Mouse (Mus musculus) heart, embryonic 16.5 days (tissue): ENCODE data around the gene Wdr83os. TPM values are rescaled to one million over a fixed set of nuclear protein-coding genes. Genes with fewer than 3 reads are reported as not detected.

Experiments used
- ATAC-seq: fragments of 200-750 bp; cut with Nextera tagmentation; replicated peaks from 2 replicates; pipeline ENCODE4 v1.8.0; 2017; ENCODE audit warnings: moderate number of reproducible peaks; ENCODE audit not compliant: insufficient read depth, low FRiP score; ENCODE audit errors: extremely low read depth
- H3K27ac ChIP-seq: fragments of 300-500 bp; sonication (generic); 2 replicates; pipeline ENCODE4 v1.5.1; 2014; ENCODE audit warnings: mild to moderate bottlenecking, low read length, control low read depth, moderate library complexity
- H3K27me3 ChIP-seq: fragments of 300-500 bp; sonication (generic); 2 replicates; pipeline ENCODE4 v1.6.1; 2014; ENCODE audit warnings: low read length, mixed read lengths; ENCODE audit not compliant: control insufficient read depth, insufficient read depth
- H3K36me3 ChIP-seq: fragments of 300-500 bp; sonication (generic); 2 replicates; pipeline ENCODE4 v1.6.1; 2014; ENCODE audit not compliant: control insufficient read depth, insufficient read depth
- H3K4me1 ChIP-seq: fragments of 300-500 bp; sonication (generic); 2 replicates; pipeline ENCODE4 v1.6.1; 2014; ENCODE audit warnings: low read length, mixed read lengths; ENCODE audit not compliant: control insufficient read depth, insufficient read depth
- H3K4me2 ChIP-seq: fragments of 300-500 bp; sonication (generic); 2 replicates; pipeline ENCODE4 v1.6.1; 2014; ENCODE audit warnings: low read depth, mild to moderate bottlenecking, control low read depth, low read length
- H3K4me3 ChIP-seq: fragments of 300-500 bp; sonication (generic); 2 replicates; pipeline ENCODE4 v1.5.1; 2014; ENCODE audit warnings: mild to moderate bottlenecking, control low read depth, low read length
- H3K9ac ChIP-seq: fragments of 300-500 bp; sonication (generic); 2 replicates; pipeline ENCODE4 v1.6.1; 2014; ENCODE audit warnings: low read length, control low read depth
- H3K9me3 ChIP-seq: fragments of 300-500 bp; sonication (generic); replicated peaks from 2 replicates; pipeline ENCODE4 v1.6.1; 2016; ENCODE audit warnings: low read length; ENCODE audit not compliant: control insufficient read depth
- WGBS: fragments of 180-500 bp; shearing (Covaris S2); extraction: QIAGEN DNeasy Blood & Tissue Kit; methylation state at CpG from one replicate; pipeline ENCODE4 v1.1.7; 2014; 5-methylcytosine and 5-hydroxymethylcytosine counted together
- polyA plus RNA-seq: library from polyadenylated mRNA; unstranded; fragments of >200 nt; fragmentation: Nextera tagmentation; extraction: Ambion mirVana; gene quantifications from 2 replicates; pipeline ENCODE4 v1.2.1, GENCODE M21; 2015

The Wdr83os gene
- polyA plus RNA-seq, 1 experiment from 2014 or later = 115 TPM

- WGBS = 83% methylated on average over 5 of the region's 5 CpGs
- peaks cover 19% of the 10 kb centered on the region for H3K36me3 ChIP-seq
- peak overlapping the region; percentile 95 for H3K4me3 ChIP-seq
- peak overlapping the region; percentile 87 for H3K4me2 ChIP-seq
- ATAC-seq = no peak
- no peaks in the 10 kb centered on the region for H3K9me3 ChIP-seq
- peak overlapping the region; percentile 98 for H3K27ac ChIP-seq
- H3K9ac ChIP-seq = peak overlapping the region; percentile 96
- no peaks in the 10 kb centered on the region for H3K27me3 ChIP-seq
- peaks cover 9% of the 10 kb centered on the region for H3K4me1 ChIP-seq
Observed at GRCm38 (mm10) chr8:85071041-85071440, 9.5 kb upstream of the Wdr83os start.

- under 1% methylated on average over 68 of the region's 68 CpGs for WGBS
Observed at GRCm38 (mm10) chr8:85071514-85072281, 8.8 kb upstream of the Wdr83os start, which contains the start of gene Dhps. TSS of gene Dhps (plus strand) at chr8:85071757.

GRCm38 (mm10) chr8:85072364-85072929 is 8.1 kb upstream of the Wdr83os start:
- Histone ChIP-seq H3K4me2 (peak overlapping the region; percentile 87), H3K27ac (peak overlapping the region; percentile 98), H3K4me1 (peaks cover 9% of the 10 kb centered on the region), H3K36me3 (peaks cover 27% of the 10 kb centered on the region), H3K27me3 (no peaks in the 10 kb centered on the region), H3K9me3 (no peaks in the 10 kb centered on the region), H3K4me3 (peak overlapping the region; percentile 95), H3K9ac (peak overlapping the region; percentile 96)
- ATAC-seq = no peak
- 39% methylated on average over 9 of the region's 9 CpGs for WGBS

More at GRCm38 (mm10) chr8:85071514-85072281, 8.8 kb upstream of the Wdr83os start, which contains the start of gene Dhps:
- H3K27me3 ChIP-seq = no peaks in the 10 kb centered on the region
- H3K9ac ChIP-seq = peak within 1 kb of the TSS; percentile 96
- peak; percentile 92 for ATAC-seq
- H3K27ac ChIP-seq = peak within 1 kb of the TSS; percentile 98
- H3K4me1 ChIP-seq = peaks cover 9% of the 10 kb centered on the region
- H3K36me3 ChIP-seq = peaks cover 26% of the 10 kb centered on the region
- H3K9me3 ChIP-seq = no peaks in the 10 kb centered on the region
- peak within 1 kb of the TSS; percentile 95 for H3K4me3 ChIP-seq
- H3K4me2 ChIP-seq = peak within 1 kb of the TSS; percentile 87

GRCm38 (mm10) chr8:85073041-85073612 is 7.4 kb upstream of the Wdr83os start:
- H3K4me1 ChIP-seq = peaks cover 9% of the 10 kb centered on the region
- no peak overlapping the region for H3K4me3 ChIP-seq
- no peaks in the 10 kb centered on the region for H3K9me3 ChIP-seq
- no peak overlapping the region for H3K27ac ChIP-seq
- WGBS = 85% methylated on average over 15 of the region's 15 CpGs
- peaks cover 27% of the 10 kb centered on the region for H3K36me3 ChIP-seq
- H3K27me3 ChIP-seq = no peaks in the 10 kb centered on the region
- no peak for ATAC-seq
- no peak overlapping the region for H3K4me2 ChIP-seq
- no peak overlapping the region for H3K9ac ChIP-seq

- Histone ChIP-seq H3K27ac (no peak overlapping the region), H3K9ac (no peak overlapping the region), H3K4me2 (no peak overlapping the region), H3K36me3 (peaks cover 34% of the 10 kb centered on the region), H3K4me3 (no peak overlapping the region), H3K9me3 (no peaks in the 10 kb centered on the region), H3K27me3 (no peaks in the 10 kb centered on the region), H3K4me1 (peaks cover 14% of the 10 kb centered on the region)
- 79% methylated on average over 10 of the region's 10 CpGs for WGBS
- ATAC-seq = no peak
Observed at GRCm38 (mm10) chr8:85074167-85074566, 6.4 kb upstream of the Wdr83os start.

- Histone ChIP-seq H3K4me3 (no peak overlapping the region), H3K4me2 (no peak overlapping the region), H3K27me3 (no peaks in the 10 kb centered on the region), H3K27ac (no peak overlapping the region), H3K4me1 (peaks cover 15% of the 10 kb centered on the region), H3K9me3 (no peaks in the 10 kb centered on the region), H3K9ac (no peak overlapping the region), H3K36me3 (peaks cover 34% of the 10 kb centered on the region)
- no peak for ATAC-seq
- WGBS = 89% methylated on average over 10 of the region's 10 CpGs
Observed at GRCm38 (mm10) chr8:85074617-85075016, 5.9 kb upstream of the Wdr83os start.

GRCm38 (mm10) chr8:85076001-85076400 is 4.5 kb upstream of the Wdr83os start:
- 76% methylated on average over 9 of the region's 9 CpGs for WGBS
- no peak for ATAC-seq
- Histone ChIP-seq H3K4me3 (no peak overlapping the region), H3K9ac (no peak overlapping the region), H3K4me1 (peaks cover 19% of the 10 kb centered on the region), H3K9me3 (no peaks in the 10 kb centered on the region), H3K27me3 (no peaks in the 10 kb centered on the region), H3K27ac (no peak overlapping the region), H3K36me3 (peaks cover 34% of the 10 kb centered on the region), H3K4me2 (no peak overlapping the region)

GRCm38 (mm10) chr8:85076993-85077392 is 3.5 kb upstream of the Wdr83os start:
- Histone ChIP-seq H3K4me2 (no peak overlapping the region), H3K27ac (no peak overlapping the region), H3K36me3 (peaks cover 34% of the 10 kb centered on the region), H3K9me3 (no peaks in the 10 kb centered on the region), H3K4me1 (peaks cover 22% of the 10 kb centered on the region), H3K9ac (no peak overlapping the region), H3K27me3 (no peaks in the 10 kb centered on the region), H3K4me3 (no peak overlapping the region)
- 0% methylated on average over 2 of the region's 2 CpGs for whole genome bisulfite sequencing
- no peak for ATAC-seq

- no peaks in the 10 kb centered on the region for H3K9me3 ChIP-seq
- peaks cover 27% of the 10 kb centered on the region for H3K4me1 ChIP-seq
- H3K4me3 ChIP-seq = peak overlapping the region; percentile 96
- no peak for ATAC-seq
- peak overlapping the region; percentile 81; the same call in 1 of the 2 replicates for H3K27ac ChIP-seq
- WGBS = 1% methylated on average over 25 of the region's 25 CpGs
- H3K36me3 ChIP-seq = peaks cover 23% of the 10 kb centered on the region
- no peaks in the 10 kb centered on the region for H3K27me3 ChIP-seq
- H3K9ac ChIP-seq = peak overlapping the region; percentile 94
- H3K4me2 ChIP-seq = peak overlapping the region; percentile 94
Observed at GRCm38 (mm10) chr8:85080214-85080531, 367 bp upstream of the Wdr83os start.
